Mouse (Mus musculus): ENCODE measurements around the gene Med19.

DNA sequence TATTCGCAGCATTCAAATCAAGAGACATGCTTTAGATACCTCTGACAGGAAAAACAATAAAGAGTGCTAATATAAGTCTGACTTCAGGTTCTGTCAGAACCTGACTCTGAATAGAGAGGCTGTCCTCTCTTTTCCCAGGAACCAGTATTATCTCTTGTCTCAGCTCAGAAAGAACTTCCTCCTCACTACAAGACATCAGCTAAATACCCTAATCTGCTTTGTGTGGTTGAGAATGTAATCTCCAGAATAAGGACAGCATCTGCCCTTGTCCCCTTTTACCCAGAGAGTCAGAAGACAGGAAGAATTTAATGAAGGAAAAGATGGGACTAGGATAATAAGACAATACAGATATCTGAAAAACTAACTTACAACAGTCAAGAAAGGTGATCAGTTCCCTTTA lies 25.3 kb downstream of the Med19 start:
- TF ChIP-seq MAFK (IDR thresholded peaks at IDR 0.05; ENCODE audit: insufficient read depth, low read depth, low read length) (no peak), HCFC1 (IDR thresholded peaks at IDR 0.05; ENCODE audit: borderline replicate concordance, insufficient read depth, low read length) (no peak)
